Mouse (Mus musculus) G1E (cell line): ENCODE results near the gene Ddi2. TPM values are rescaled to one million over a fixed set of nuclear protein-coding genes. Genes with fewer than 3 reads are reported as not detected.

ENCODE experiments used
- ATAC-seq: 2 replicates; pipeline ENCODE4 v1.8.0; 2016; ENCODE audit warnings: mild to moderate bottlenecking; ENCODE audit not compliant: insufficient number of reproducible peaks, poor library complexity, low FRiP score, severe bottlenecking; ENCODE audit errors: extremely low read depth
- DNase-seq: peaks from one replicate; pipeline ENCODE4 v3.0.0; 2012; ENCODE audit warnings: low spot score
- H3K27me3 ChIP-seq: 2 replicates; pipeline ENCODE4 v1.6.1; 2012; ENCODE audit warnings: mild to moderate bottlenecking, low read length, inconsistent platforms; ENCODE audit not compliant: insufficient read depth
- H3K36me3 ChIP-seq: replicated peaks from 2 replicates; pipeline ENCODE3; 2012; ENCODE audit warnings: mild to moderate bottlenecking, inconsistent platforms
- H3K4me1 ChIP-seq: 2 replicates; pipeline ENCODE4 v1.6.1; 2012; ENCODE audit warnings: low read depth, low read length, inconsistent platforms, mixed read lengths; ENCODE audit not compliant: insufficient read depth
- H3K4me3 ChIP-seq: 2 replicates; pipeline ENCODE4 v1.5.1; 2012; ENCODE audit warnings: low read depth, mild to moderate bottlenecking, inconsistent platforms, low read length, moderate library complexity, mixed read lengths
- H3K9me3 ChIP-seq: replicated peaks from 2 replicates; pipeline ENCODE4 v1.6.1; 2012; ENCODE audit warnings: inconsistent platforms
- CTCF ChIP-seq: IDR thresholded peaks from 2 replicates; pipeline ENCODE4 v1.5.1; 2012; ENCODE audit warnings: low read depth, low read length, inconsistent platforms, mixed read lengths
- GATA1 ChIP-seq: IDR thresholded peaks from 2 replicates; pipeline ENCODE4 v1.6.1; 2012; ENCODE audit warnings: borderline replicate concordance, low read length, inconsistent platforms, mixed read lengths
- GATA2 ChIP-seq: IDR thresholded peaks from 2 replicates; pipeline ENCODE4 v1.6.1; 2012; ENCODE audit warnings: low read depth, low read length, inconsistent platforms, borderline replicate concordance
- POLR2AphosphoS5 ChIP-seq: IDR thresholded peaks from 2 replicates; pipeline ENCODE4 v1.6.1; 2012; ENCODE audit warnings: low read depth, low read length, inconsistent platforms; ENCODE audit not compliant: insufficient replicate concordance
- TAL1 ChIP-seq: conservative IDR thresholded peaks from 2 replicates; pipeline ENCODE4 v1.6.1; 2012; ENCODE audit warnings: low read depth, low read length, inconsistent platforms, mixed read lengths
- polyA plus RNA-seq: library from polyadenylated mRNA; stranded (reverse); fragments of >175 nt; gene quantifications from 2 replicates; pipeline ENCODE4 v1.2.3, GENCODE M21; 2012
- total RNA-seq, 2 experiments: library from RNA; stranded (forward) in 1 of 2; stranded (reverse) in 1 of 2; fragments of 200-1000 nt in 1 of 2; fragments of >200 nt in 1 of 2; fragmentation: Nextera tagmentation in 1 of 2; gene quantifications; 2 replicates each; pipeline ENCODE4 v1.2.3; 2014 to 2017

Gene Ddi2
- total and polyA plus RNA-seq, 3 experiments = 17.8 to 45.4 (median 27.9) TPM

DNA sequence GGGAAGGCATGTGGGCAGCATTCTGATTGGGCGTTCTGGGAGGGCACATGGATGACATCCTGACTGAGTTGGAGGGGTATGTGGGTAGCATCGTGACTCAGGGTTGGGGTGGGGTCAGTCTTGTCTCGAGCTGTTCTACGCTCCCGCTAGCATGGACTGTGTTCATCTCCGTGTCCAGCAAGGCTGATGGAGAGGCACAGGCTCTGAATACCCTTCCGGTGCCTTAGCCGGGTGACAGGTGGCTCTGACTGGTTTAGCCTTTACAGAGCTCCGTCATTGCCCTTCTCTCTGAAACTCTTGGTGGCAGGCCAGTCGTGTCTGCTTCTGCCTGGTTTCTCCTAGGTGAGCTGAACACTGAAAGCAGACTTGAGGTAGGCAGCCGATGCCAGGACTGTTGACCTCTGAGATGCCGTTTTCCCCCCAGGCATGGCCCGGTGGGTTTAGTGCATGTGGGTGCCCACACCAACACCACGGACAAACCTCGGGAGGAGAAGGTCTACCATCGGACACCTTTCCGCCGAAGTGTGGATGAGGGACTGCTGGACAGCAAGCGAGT is 32.2 kb upstream of the Ddi2 start:
- ATAC-seq (no peak), DNase-seq (no peak)
- H3K36me3 ChIP-seq = peaks cover 23% of the 10 kb centered on the region
- H3K4me1 ChIP-seq = peaks cover 73% of the 10 kb centered on the region
- TF ChIP-seq TAL1 (no peak), CTCF (no peak), POLR2AphosphoS5 (no peak)
- H3K9me3 ChIP-seq = no peaks in the 10 kb centered on the region
- no peaks in the 10 kb centered on the region for H3K27me3 ChIP-seq
- H3K4me3 ChIP-seq = no peak overlapping the region

DNA sequence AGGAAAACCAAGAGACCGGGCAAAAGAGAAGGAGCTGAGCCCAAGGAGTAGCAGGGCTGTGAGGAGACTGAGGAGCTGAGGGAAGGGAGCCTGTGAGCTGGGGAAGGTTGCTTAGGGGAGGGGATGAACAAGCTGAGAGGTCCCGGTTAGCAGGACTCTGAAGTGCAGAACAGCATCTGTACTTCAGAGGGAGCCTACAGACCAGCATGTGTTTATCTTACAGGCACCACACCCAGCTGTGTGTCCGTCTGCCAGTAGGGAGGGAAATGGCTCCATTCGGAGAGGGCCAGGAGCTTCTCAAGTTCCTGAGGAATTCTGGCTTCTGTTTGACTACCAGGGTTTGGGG is 28.8 kb upstream of the Ddi2 start:
- Histone ChIP-seq H3K27me3 (no peaks in the 10 kb centered on the region), H3K4me3 (peak overlapping the region; percentile 57; the same call in 1 of the 2 replicates), H3K36me3 (no peaks in the 10 kb centered on the region), H3K4me1 (peaks cover 50% of the 10 kb centered on the region), H3K9me3 (no peaks in the 10 kb centered on the region)
- peak; percentile 79 for ATAC-seq
- peak; percentile 87 for DNase-seq
- TF ChIP-seq GATA1 = no peak
- TF ChIP-seq TAL1 = peak; percentile 78
- TF ChIP-seq CTCF = no peak
- TF ChIP-seq POLR2AphosphoS5 = no peak
- no peak for TF ChIP-seq GATA2

DNA sequence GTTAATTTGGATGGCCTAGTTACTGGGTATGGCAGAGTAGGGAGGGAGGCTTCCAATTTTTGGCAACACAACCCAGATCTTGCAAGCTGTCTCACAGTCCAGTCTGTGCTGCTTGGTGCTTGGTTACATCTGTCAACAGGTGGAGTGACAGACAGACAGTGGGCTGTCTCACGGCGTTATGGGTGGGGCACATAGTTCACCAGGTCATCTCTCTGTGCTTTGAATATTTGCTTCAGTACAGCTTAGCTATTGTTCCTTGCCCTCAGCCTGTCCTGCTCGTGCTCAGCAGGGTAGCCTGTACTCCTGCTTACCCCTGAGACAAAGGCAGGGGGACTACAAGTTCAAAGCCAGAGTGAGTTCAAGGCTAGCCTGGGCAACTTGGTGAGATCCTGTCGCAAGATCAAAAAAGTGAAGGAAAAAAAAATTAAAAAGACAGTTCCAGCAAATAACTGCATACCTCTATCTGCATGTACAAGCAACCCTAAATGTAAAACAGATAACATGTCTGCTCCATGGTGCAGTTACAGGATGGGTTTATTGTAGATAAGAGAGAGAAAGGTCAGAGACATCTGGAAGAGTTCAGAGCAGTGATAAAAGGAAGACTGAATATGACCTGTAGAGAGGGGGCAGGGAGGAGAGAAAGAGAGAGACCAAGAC is 28.3 kb upstream of the Ddi2 start:
- DNase-seq (peak; percentile 59), ATAC-seq (peak; percentile 77)
- Histone ChIP-seq H3K4me3 (peak overlapping the region; percentile 57; the same call in 1 of the 2 replicates), H3K27me3 (no peaks in the 10 kb centered on the region), H3K36me3 (no peaks in the 10 kb centered on the region), H3K9me3 (no peaks in the 10 kb centered on the region), H3K4me1 (peaks cover 53% of the 10 kb centered on the region)
- TF ChIP-seq GATA2 (no peak), TAL1 (peak; percentile 59; the same call in 1 of the 2 replicates), GATA1 (no peak)

DNA sequence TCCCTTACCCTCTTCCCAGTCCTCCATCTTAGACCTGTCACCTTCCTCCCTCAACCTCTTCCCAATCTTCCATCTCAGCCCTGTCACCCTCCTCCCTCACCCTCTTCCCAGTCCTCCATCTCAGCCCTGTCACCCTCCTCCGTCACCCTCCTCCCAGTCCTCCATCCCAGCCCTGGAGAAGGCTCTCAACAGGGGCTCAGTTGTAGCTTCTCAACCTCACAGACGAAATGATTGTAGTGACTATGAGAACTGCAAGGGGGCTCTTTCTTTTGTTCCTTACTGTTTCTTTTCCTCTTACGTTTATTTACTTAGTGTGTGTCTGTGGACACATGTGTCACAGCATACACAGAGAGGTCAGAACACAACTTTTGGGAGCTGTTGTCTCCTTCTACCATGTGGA is 27.6 kb upstream of the Ddi2 start:
- DNase-seq (no peak), ATAC-seq (no peak)
- Histone ChIP-seq H3K4me1 (peaks cover 52% of the 10 kb centered on the region), H3K36me3 (no peaks in the 10 kb centered on the region), H3K4me3 (peak overlapping the region; percentile 55; the same call in 1 of the 2 replicates), H3K27me3 (no peaks in the 10 kb centered on the region), H3K9me3 (no peaks in the 10 kb centered on the region)
- no peak for TF ChIP-seq POLR2AphosphoS5

DNA sequence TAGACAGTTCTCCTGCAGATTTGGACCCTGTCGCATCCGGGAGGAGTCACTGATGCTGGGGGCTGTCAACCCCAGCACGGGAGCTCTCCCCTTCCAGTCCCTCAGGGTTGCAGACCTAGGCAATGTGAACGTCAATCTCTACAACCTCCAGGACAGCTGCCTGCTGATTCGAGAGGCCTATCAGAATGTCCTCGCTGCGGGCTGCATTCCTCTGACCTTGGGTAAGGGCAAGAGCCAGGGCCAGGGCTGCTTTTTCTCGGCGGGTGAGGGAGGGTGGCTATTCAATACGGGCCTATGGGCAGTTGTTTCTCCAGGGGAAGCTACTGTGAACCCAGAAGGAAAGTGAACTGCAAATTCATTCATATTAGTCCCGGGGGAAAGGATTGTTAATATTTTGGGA is 26.3 kb upstream of the Ddi2 start:
- H3K4me3 ChIP-seq = no peak overlapping the region

DNA sequence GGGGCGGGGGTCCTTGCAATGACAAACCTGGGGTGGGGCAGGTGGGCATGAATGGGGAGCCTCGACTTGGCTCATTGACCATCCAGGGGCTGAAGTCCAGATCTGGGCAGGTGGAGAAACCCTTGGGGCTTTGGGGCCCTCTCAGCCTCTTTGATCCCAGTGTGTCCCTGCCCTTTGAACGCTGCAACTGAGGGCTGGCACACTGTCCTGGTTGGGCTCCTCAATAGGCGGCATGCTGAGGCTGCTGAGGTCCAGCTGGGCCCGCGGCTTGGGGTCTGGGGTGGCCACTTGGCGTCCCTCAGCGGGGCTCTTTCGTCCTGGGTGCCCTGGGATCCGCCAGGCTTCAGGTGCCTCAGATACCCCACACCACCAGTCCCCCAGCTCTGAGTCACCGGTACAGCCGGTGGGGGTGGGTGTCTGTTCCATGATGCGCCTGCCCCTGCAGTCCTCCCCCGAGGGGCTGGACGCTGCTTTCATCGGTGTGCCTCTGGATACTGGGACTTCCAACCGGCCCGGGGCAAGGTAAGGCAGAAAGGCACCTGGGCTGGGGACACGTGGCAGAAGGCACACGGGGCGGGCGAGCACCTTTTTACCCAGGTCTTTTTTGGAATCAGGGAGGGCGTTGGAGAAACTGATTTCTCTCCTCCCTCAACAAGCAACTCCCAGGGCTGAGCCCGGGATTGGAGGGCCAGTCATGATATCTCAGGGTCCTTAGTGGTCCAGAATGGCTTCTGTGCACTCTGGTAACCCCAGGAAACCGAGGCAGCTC is 23.5 kb upstream of the Ddi2 start, which contains the start of gene Agmat:
TSS of gene Agmat (plus strand) at position 95 of the 769 bp plus-strand sequence.
- H3K9me3 ChIP-seq = no peaks in the 10 kb centered on the region
- H3K36me3 ChIP-seq = no peaks in the 10 kb centered on the region
- peaks cover 37% of the 10 kb centered on the region for H3K4me1 ChIP-seq
- DNase-seq (no peak), ATAC-seq (no peak)
- no peak within 1 kb of the TSS for H3K4me3 ChIP-seq
- no peaks in the 10 kb centered on the region for H3K27me3 ChIP-seq
- no peak for TF ChIP-seq POLR2AphosphoS5
- no peak for TF ChIP-seq TAL1
- TF ChIP-seq GATA2 = no peak
- TF ChIP-seq CTCF = no peak
- TF ChIP-seq GATA1 = no peak

More for the DNA sequence above, 26.3 kb upstream of the Ddi2 start:
- H3K9me3 ChIP-seq = no peaks in the 10 kb centered on the region
- DNase-seq = no peak
- peaks cover 45% of the 10 kb centered on the region for H3K4me1 ChIP-seq
- no peaks in the 10 kb centered on the region for H3K36me3 ChIP-seq
- no peak for ATAC-seq
- H3K27me3 ChIP-seq = no peaks in the 10 kb centered on the region
- TF ChIP-seq CTCF = no peak
- no peak for TF ChIP-seq POLR2AphosphoS5
- TF ChIP-seq GATA2 = no peak
- TF ChIP-seq GATA1 = no peak
- TF ChIP-seq TAL1 = no peak
